Comparison of ENCODE assay signal across 8 mouse cellular contexts in genomic region chr7:28741368-28741708, GRCm38 (mm10). TPM values are rescaled to one million over a fixed set of nuclear protein-coding genes. Genes with fewer than 3 reads are reported as not detected.
DNase-seq lines count a peak whose midpoint lies in the region; ATAC-seq and TF ChIP-seq lines count a peak whose summit lies in the region.

No protein-coding gene starts in this region.

- TF ChIP-seq CTCF in heart, postnatal 0 days (IDR thresholded peaks at IDR 0.05; ENCODE audit: low read depth) = no peak
- TF ChIP-seq CTCF in bone marrow macrophage, adult 2 months (IDR thresholded peaks at IDR 0.05; ENCODE audit: low read depth, low read length) = no peak

- H3K4me3 ChIP-seq in heart, postnatal 0 days (ENCODE audit: low read depth, low read length) = peak overlapping the region; percentile 93
- H3K4me3 ChIP-seq in bone marrow macrophage, adult 2 months (ENCODE audit: insufficient read depth, low read length) = peak overlapping the region; percentile 85
- peak overlapping the region; percentile 59 for H3K4me3 ChIP-seq in hindbrain, embryonic 11.5 days (ENCODE audit: low read depth, low read length)

- peaks cover 29% of the 10 kb centered on the region for H3K36me3 ChIP-seq in heart, postnatal 0 days (replicated peaks; ENCODE audit: control insufficient read depth, insufficient read depth, low read length)
- H3K36me3 ChIP-seq in hindbrain, embryonic 11.5 days (ENCODE audit: control insufficient read depth, insufficient read depth, low read length) = no peaks in the 10 kb centered on the region; the same call in 1 of the 2 replicates

- no peak for TF ChIP-seq POLR2A in bone marrow macrophage, adult 2 months (IDR thresholded peaks at IDR 0.05; ENCODE audit: borderline replicate concordance, low read depth, low read length)

- ATAC-seq in heart, postnatal 0 days (ENCODE audit: insufficient read depth, low read depth) = 0 out of 2 replicates have a peak, but pooled peaks have one; percentile 8
- peak; percentile 30; the same call in 1 of the 2 replicates for ATAC-seq in hindbrain, embryonic 11.5 days (ENCODE audit: low FRiP score)
- peak; percentile 1; the same call in 1 of the 2 replicates for ATAC-seq in megakaryocyte-erythroid progenitor cell, adult 5-6 weeks (replicated peaks; ENCODE audit: low FRiP score, low TSS enrichment, poor library complexity, severe bottlenecking)

- H3K27me3 ChIP-seq in heart, postnatal 0 days (ENCODE audit: control insufficient read depth, insufficient read depth, low read length) = no peaks in the 10 kb centered on the region
- H3K27me3 ChIP-seq in hindbrain, embryonic 11.5 days (ENCODE audit: control insufficient read depth, insufficient read depth, low read length) = no peaks in the 10 kb centered on the region

- no peaks in the 10 kb centered on the region for H3K9me3 ChIP-seq in heart, postnatal 0 days (replicated peaks; ENCODE audit: control insufficient read depth, low read length)
- no peaks in the 10 kb centered on the region for H3K9me3 ChIP-seq in hindbrain, embryonic 11.5 days (ENCODE audit: control insufficient read depth, low read length)

- peaks cover 13% of the 10 kb centered on the region for H3K4me1 ChIP-seq in heart, postnatal 0 days (ENCODE audit: control insufficient read depth, insufficient read depth)
- peaks cover 9% of the 10 kb centered on the region for H3K4me1 ChIP-seq in bone marrow macrophage, adult 2 months (ENCODE audit: control insufficient read depth, insufficient read depth, low read length)
- no peaks in the 10 kb centered on the region for H3K4me1 ChIP-seq in hindbrain, embryonic 11.5 days (replicated peaks; ENCODE audit: control insufficient read depth, insufficient read depth, low read length)

- H3K4me2 ChIP-seq in heart, postnatal 0 days (ENCODE audit: low read depth, low read length) = peak overlapping the region; percentile 96
- peak overlapping the region; percentile 76 for H3K4me2 ChIP-seq in hindbrain, embryonic 11.5 days (replicated peaks; ENCODE audit: low read depth, low read length)

- 1% methylated on average over 13 of the region's 13 CpGs for WGBS in heart, postnatal 0 days
- under 1% methylated on average over 13 of the region's 13 CpGs for WGBS in hindbrain, embryonic 11.5 days

- peak overlapping the region; percentile 80 for H3K9ac ChIP-seq in heart, postnatal 0 days (replicated peaks; ENCODE audit: low read depth, low read length)
- H3K9ac ChIP-seq in hindbrain, embryonic 11.5 days (ENCODE audit: low read depth, low read length) = peak overlapping the region; percentile 76

- no peak for TF ChIP-seq EP300 in heart, postnatal 0 days (IDR thresholded peaks at IDR 0.05; ENCODE audit: low read depth)

- no peak for DNase-seq in heart, postnatal 0 days (ENCODE audit: low spot score)
- DNase-seq in heart, adult 11 months = no peak
- DNase-seq in hindbrain, embryonic 11.5 days (ENCODE audit: low spot score) = no peak
- no peak for DNase-seq in thymus, postnatal 25 days
- no peak for DNase-seq in thymus, postnatal 4 days
- DNase-seq in cerebellum, adult 9-11 months = no peak

- H3K27ac ChIP-seq in heart, postnatal 0 days (ENCODE audit: low read depth) = peak overlapping the region; percentile 94
- 0 out of 2 replicates have a peak overlapping the region, but pooled peaks have one; percentile 14 for H3K27ac ChIP-seq in bone marrow macrophage, adult 2 months (ENCODE audit: insufficient read depth, low read depth, low read length)
- no peak overlapping the region for H3K27ac ChIP-seq in hindbrain, embryonic 11.5 days (ENCODE audit: low read depth, low read length)

RNA-seq across cellular contexts. Expression of gene Mrps12, which starts 0.3 kb away (rescaled TPM):
- total RNA-seq in heart, postnatal 0 days (2014; rRNA removed; ENCODE audit: low replicate concordance) = 73.9 and 95.4 TPM in 2 replicates
- polyA plus RNA-seq in heart, postnatal 0 days (2015; fragmentation: Nextera tagmentation; extraction: Ambion mirVana) = 133 and 134 TPM in 2 replicates
- 39.5 and 50.6 TPM in 2 replicates for polyA plus RNA-seq in bone marrow macrophage, adult 2 months (2012; ENCODE audit: insufficient read depth, insufficient read length, missing spikeins)
- polyA plus RNA-seq in hindbrain, embryonic 11.5 days (2014; fragmentation: Nextera tagmentation; extraction: Ambion mirVana) = 131 and 132 TPM in 2 replicates
- 152 and 185 TPM in 2 replicates for total RNA-seq in megakaryocyte-erythroid progenitor cell, adult 5-6 weeks (2014; fragmentation: Nextera tagmentation)
- 31.2 and 55.9 TPM in 2 replicates for total RNA-seq in megakaryocyte-erythroid progenitor cell, adult 5-6 weeks (2017)

RNA-seq across cellular contexts. Expression of gene Sars2, which starts 0.5 kb away (rescaled TPM):
- 22.6 and 33.4 TPM in 2 replicates for total RNA-seq in heart, postnatal 0 days (2014; rRNA removed; ENCODE audit: low replicate concordance)
- polyA plus RNA-seq in heart, postnatal 0 days (2015; fragmentation: Nextera tagmentation; extraction: Ambion mirVana) = 15.8 and 17.0 TPM in 2 replicates
- 7.2 and 8.2 TPM in 2 replicates for polyA plus RNA-seq in bone marrow macrophage, adult 2 months (2012; ENCODE audit: insufficient read depth, insufficient read length, missing spikeins)
- polyA plus RNA-seq in hindbrain, embryonic 11.5 days (2014; fragmentation: Nextera tagmentation; extraction: Ambion mirVana) = 27.2 and 27.7 TPM in 2 replicates
- 24.9 and 32.6 TPM in 2 replicates for total RNA-seq in megakaryocyte-erythroid progenitor cell, adult 5-6 weeks (2014; fragmentation: Nextera tagmentation)
- 11.3 and 15.6 TPM in 2 replicates for total RNA-seq in megakaryocyte-erythroid progenitor cell, adult 5-6 weeks (2017)

RNA-seq across cellular contexts. Expression of gene Ccer2, which starts 14.6 kb away (rescaled TPM):
- total RNA-seq in heart, postnatal 0 days (2014; rRNA removed; ENCODE audit: low replicate concordance) = not detected in 2 replicates
- polyA plus RNA-seq in heart, postnatal 0 days (2015; fragmentation: Nextera tagmentation; extraction: Ambion mirVana) = not detected in 2 replicates
- polyA plus RNA-seq in bone marrow macrophage, adult 2 months (2012; ENCODE audit: insufficient read depth, insufficient read length, missing spikeins) = not detected in 2 replicates
- 0.97 and 1.2 TPM in 2 replicates for polyA plus RNA-seq in hindbrain, embryonic 11.5 days (2014; fragmentation: Nextera tagmentation; extraction: Ambion mirVana)
- total RNA-seq in megakaryocyte-erythroid progenitor cell, adult 5-6 weeks (2014; fragmentation: Nextera tagmentation) = not detected in 2 replicates
- total RNA-seq in megakaryocyte-erythroid progenitor cell, adult 5-6 weeks (2017) = not detected in 2 replicates

RNA-seq across cellular contexts. Expression of gene Fbxo17, which starts 24.7 kb away (rescaled TPM):
- 4.7 and 7.8 TPM in 2 replicates for total RNA-seq in heart, postnatal 0 days (2014; rRNA removed; ENCODE audit: low replicate concordance)
- 4.5 and 5.1 TPM in 2 replicates for polyA plus RNA-seq in heart, postnatal 0 days (2015; fragmentation: Nextera tagmentation; extraction: Ambion mirVana)
- 0.47 and 0.92 TPM in 2 replicates for polyA plus RNA-seq in bone marrow macrophage, adult 2 months (2012; ENCODE audit: insufficient read depth, insufficient read length, missing spikeins)
- polyA plus RNA-seq in hindbrain, embryonic 11.5 days (2014; fragmentation: Nextera tagmentation; extraction: Ambion mirVana) = 8.5 and 9.4 TPM in 2 replicates
- total RNA-seq in megakaryocyte-erythroid progenitor cell, adult 5-6 weeks (2014; fragmentation: Nextera tagmentation) = 1.6 TPM in 1 of 2 replicates, not detected in the other
- total RNA-seq in megakaryocyte-erythroid progenitor cell, adult 5-6 weeks (2017) = 0.34 and 1.2 TPM in 2 replicates

RNA-seq across cellular contexts. Expression of gene Sirt2, which starts 25.2 kb away (rescaled TPM):
- 44.7 and 53.0 TPM in 2 replicates for total RNA-seq in heart, postnatal 0 days (2014; rRNA removed; ENCODE audit: low replicate concordance)
- 60.6 and 61.0 TPM in 2 replicates for polyA plus RNA-seq in heart, postnatal 0 days (2015; fragmentation: Nextera tagmentation; extraction: Ambion mirVana)
- 190 and 192 TPM in 2 replicates for polyA plus RNA-seq in bone marrow macrophage, adult 2 months (2012; ENCODE audit: insufficient read depth, insufficient read length, missing spikeins)
- polyA plus RNA-seq in hindbrain, embryonic 11.5 days (2014; fragmentation: Nextera tagmentation; extraction: Ambion mirVana) = 79.1 and 80.3 TPM in 2 replicates
- total RNA-seq in megakaryocyte-erythroid progenitor cell, adult 5-6 weeks (2014; fragmentation: Nextera tagmentation) = 85.8 and 107 TPM in 2 replicates
- total RNA-seq in megakaryocyte-erythroid progenitor cell, adult 5-6 weeks (2017) = 41.4 and 49.7 TPM in 2 replicates
